Mouse (Mus musculus): ENCODE data around the gene Togaram2. TPM values are rescaled to one million over a fixed set of nuclear protein-coding genes. Genes with fewer than 3 reads are reported as not detected.

Gene Togaram2
- total RNA-seq, 2 experiments from 2014 or later = not detected

DNA sequence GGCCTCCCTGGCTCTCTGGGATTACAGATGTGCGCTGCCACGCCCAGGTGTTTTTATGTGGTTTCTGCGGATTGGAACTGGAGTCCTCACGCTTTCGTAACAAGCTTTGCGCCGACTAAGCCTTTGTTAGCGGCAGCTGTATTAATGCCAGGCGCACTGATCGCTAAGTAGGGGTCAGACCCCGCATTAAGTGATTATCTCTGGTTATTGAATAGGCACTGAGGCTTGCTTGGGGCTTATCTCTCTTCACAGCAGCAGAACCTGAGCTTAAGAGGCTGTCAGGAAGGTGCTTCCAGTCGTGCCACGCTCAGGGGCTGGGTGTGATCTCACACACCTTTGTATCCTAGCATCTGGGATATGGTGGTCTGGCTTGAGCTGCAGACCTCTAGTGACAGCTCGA lies 8.6 kb downstream of the Togaram2 start:
- ATAC-seq (replicated peaks; ENCODE audit: poor library complexity) = no peak

DNA sequence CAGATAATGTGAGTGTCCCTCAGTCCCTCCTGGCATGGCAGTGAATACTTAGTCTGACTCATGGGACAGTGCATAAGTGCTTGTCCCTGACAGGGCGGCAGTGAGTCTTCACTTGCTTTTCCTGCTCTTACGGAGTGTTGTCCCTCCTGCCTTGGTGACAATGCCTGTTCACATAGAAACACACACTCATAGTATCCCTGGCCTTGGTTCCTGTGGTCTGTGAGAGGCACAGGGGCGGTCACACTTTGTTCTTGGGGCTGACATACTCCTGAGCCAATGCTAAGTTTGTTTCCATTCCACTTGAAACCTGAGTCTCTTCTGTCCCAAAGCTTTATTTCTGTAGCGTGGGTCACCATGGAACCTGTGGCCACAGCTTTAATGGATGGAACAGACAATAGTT lies 9.3 kb downstream of the Togaram2 start:
- no peak for ATAC-seq (replicated peaks; ENCODE audit: poor library complexity)

DNA sequence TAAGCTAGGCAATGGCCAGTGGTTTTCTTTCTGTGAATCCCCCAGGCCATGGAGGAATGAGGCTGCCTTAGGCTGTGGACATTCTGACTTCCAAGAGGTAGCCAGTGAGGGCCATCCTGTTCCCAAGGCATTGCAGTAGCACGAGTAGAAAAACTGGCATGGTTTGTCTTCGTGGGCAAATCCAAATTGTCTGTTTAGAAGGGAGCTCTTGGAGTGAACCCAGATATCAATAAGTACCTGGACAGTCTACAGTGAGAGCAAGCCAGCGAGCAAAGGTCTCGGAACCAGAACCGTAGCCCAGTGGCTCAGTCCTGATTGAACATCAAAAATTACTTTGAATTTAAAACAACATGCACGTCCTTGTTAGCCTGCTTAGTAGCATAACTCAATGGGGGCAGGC lies 10.2 kb downstream of the Togaram2 start:
- ATAC-seq (replicated peaks; ENCODE audit: poor library complexity) = no peak

DNA sequence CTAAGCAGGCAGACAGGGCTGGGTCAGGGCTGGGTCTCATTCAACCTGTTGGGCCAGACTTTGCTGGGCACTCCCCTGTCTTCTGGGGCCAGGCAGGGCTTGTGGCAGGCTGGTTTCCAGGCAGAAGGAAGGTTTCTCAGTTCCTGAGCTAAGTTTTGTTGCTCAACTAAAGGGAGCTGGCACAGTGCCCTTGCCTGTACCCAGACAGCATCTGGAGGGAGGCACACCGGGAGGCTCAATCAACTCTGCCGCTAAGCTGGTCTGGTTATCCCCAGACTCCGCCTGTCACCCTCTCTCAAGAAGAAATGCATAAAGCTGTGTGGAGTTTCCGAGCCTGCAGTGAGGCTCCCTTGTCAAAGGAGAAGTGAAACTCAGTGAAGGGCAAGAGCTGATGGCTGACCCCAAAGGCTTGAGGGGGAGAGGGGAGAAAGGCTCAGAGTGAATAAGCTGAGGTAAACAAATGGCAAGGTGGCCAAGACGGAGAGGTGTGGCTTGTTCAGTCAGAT lies 11.1 kb downstream of the Togaram2 start:
- peak; percentile 91 for ATAC-seq (replicated peaks; ENCODE audit: poor library complexity)

DNA sequence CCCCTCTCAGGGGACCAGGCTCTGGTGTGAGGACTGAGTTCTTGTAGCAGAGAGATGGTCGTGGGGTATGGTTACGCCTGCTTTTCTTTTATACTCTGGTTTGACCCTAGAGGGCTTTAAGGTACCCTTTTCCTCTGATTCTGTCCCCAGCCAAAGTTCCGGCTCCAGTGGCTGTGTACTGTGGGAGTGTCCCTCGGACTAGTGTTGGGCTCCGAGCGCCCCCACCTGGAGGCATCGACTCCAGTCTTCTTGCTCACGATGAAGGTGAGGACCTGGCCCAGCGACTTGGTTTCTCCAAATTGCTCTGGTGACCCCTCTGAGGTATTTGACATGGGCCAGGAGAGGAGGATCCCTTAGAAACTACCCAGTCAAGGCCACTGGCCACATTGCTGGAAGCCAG lies 14.4 kb downstream of the Togaram2 start:
- ATAC-seq (replicated peaks; ENCODE audit: poor library complexity) = no peak

DNA sequence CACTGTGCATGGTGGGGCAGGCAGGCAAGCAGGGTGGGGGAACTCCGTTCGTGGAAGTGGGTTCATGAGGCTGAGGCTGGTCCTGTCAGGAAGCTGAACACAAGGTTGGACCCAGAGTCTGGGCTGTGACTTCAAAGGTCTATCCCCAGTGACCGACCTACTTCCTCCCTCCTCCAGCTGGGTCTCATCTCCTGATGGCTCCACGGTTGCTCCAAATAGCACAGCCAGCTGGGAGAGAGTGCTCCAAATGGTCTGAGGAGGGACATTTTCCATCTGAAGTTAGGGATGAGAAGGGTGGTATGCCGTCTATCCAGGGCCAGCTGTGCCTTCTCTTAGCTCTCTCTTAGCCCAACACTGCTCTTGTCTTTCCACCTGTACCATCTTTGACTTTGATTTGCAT lies 16.8 kb downstream of the Togaram2 start:
- ATAC-seq (replicated peaks; ENCODE audit: poor library complexity) = no peak

DNA sequence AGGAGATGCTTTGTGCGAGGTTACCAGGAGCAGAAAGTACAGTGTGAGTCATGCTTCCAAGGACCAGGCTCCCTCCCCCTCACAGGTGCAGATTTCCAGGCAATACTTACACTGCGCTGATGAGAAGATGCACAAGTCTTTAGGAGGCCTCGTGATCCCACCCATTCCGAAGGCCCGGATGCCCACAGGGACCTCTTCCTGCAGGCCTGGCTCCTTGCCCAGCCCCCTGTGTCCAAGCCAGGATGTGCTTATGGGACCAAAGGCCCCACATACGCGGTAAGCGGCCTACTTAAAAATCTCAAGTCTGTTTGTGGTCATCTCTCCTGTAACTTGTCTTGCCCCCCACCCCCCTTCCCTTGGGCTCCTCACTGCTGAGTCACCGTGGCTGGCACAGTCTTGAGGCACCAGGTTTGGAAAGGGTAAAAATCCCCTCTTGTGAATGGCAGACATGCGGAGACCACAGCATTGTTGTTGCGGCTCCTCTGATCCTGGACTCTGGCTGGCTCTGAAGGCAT lies 18.4 kb downstream of the Togaram2 start:
- peak; percentile 29; the same call in 1 of the 2 replicates for ATAC-seq (replicated peaks; ENCODE audit: poor library complexity)

DNA sequence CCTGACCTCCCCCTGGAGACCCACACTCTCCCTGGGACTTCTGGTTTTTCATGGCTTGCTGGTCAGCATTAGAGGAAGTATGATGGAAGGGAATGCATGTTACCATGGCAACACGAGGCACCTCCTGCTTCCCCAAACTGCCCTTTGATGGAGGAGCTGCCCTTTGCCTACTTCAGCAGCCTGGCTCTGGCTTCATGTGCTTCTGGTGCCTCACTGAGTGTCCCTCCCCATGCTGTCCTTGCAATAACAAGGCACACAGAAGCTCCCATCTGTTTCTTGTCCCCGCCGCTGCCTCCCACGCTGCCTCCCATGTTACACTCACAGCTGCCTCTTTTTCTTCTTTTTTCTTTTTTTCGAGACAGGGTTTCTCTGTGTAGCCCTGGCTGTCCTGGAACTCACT lies 20.3 kb downstream of the Togaram2 start:
- peak; percentile 62 for ATAC-seq (replicated peaks; ENCODE audit: poor library complexity)

DNA sequence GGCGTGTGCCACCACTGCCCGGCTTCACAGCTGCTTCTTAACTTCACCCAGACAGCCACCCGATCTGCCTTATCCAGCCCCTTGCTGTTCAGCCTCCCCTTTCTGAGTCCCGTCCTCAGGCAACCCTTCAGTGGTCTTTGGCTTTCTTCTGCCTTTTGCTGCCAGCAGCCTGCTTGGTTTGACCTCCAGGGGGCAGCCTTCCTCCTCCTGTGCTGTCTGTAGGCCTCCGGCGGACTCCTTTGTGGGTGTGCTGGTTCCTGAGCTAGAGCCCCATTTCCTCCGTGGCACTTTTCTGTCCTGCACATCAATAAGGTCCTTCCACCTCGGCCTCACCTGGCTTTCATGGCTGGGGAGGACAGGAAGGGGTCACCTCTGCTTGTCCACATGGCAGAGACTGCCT lies 20.7 kb downstream of the Togaram2 start:
- ATAC-seq (replicated peaks; ENCODE audit: poor library complexity) = peak; percentile 42; the same call in 1 of the 2 replicates

DNA sequence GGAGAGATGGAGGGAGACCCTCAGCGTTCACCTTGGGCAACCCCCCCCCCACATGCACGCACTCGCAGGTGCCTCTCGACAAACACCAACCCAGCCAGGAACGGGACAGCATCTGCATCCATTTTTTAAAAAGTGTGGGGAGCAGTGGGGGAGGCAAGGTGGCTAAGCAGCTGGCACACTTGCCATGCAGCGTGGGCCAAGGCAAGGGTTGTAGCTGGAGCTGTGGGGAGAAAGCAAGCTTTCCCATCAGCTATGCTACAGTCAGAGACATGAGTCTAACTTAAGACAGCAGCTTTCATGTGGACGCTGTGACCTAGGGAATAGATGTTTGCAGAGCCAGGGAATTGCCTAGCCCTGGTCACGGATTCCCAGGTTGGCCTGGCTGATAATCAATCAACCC lies 22.1 kb downstream of the Togaram2 start:
- no peak for ATAC-seq (replicated peaks; ENCODE audit: poor library complexity)

DNA sequence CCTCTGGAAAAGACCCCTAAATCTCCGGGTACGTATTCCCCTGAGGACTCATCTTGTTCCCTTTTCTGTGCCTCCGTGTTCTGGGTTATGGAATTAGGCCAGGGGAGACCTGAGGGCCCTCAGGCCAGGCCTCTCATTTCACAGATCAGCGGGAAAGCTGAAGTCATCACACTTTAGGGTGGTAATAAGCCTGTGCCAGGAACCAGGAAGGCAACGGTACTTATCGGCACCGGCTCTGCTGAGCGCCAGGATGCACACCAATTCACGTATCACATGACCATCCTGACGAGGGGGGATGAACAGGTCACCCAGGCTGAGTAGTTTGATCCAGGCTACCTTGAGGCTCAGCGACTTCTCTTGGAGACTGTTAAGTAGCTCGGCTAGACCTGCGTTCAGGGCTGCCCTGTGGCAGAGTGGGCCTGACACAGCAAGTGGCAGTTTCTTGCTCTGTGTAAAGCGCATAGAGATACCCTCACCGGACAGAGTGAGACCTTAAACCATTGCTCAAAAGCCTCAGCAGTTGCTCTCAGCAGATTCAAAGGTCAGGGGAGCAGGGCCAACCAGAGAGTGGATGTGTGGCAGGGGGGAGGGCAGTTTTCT lies 22.8 kb downstream of the Togaram2 start:
- no peak for ATAC-seq (replicated peaks; ENCODE audit: poor library complexity)

DNA sequence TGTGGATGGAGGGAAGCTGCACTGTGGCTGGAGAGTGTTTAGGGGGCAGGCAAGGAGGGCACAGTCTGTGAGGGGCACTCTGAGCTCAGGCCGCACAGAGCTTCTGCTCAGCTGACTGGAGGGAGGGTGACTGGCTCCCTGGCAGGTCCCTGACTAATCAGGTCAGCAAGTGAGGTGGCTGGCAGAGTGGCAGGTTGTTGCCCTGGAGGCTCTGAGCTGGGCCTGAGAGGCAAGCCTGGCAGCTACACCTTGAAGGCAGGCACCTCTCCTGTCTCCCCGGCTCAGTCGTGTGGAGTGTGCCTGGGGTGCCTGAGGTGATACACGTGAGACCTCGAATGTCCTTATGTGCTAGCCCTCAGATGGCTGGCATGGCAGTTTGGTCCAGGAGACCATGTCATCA lies 23.3 kb downstream of the Togaram2 start:
- no peak for ATAC-seq (replicated peaks; ENCODE audit: poor library complexity)

DNA sequence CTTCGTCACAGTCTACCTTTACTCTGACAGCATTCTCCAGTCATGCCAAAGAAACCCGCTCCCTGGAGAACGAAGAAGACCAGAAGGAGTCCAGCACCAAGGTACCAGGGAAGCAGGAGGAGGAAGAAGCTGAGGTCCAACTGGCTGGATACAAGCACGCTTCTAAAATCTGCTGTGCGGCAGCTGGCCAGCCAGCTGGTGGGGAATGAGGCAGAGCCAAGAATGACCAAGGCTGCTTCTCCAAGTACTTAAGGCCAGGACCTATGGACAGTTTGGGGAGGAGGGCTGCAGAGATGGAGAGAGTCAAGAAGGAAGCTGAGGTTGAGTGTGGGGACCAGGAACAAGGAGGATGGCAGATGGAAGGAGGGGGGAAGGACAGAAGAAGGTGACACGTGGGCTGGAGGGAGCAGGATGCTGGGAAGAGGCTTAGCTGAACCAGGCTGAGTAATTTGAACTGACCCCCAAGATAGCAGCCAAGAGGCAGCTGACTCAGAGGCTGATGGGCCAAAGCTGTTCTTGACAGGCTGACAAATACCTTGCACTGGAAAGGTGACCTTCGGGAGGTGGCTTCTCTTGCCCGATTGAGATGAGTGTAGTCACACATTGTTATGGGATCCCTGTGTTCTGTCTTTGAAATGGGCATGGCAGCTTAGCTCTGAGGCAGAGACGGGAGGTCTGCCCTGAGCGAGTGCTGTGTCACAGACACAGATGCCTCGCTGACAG lies 25.0 kb downstream of the Togaram2 start:
- no peak for ATAC-seq (replicated peaks; ENCODE audit: poor library complexity)

DNA sequence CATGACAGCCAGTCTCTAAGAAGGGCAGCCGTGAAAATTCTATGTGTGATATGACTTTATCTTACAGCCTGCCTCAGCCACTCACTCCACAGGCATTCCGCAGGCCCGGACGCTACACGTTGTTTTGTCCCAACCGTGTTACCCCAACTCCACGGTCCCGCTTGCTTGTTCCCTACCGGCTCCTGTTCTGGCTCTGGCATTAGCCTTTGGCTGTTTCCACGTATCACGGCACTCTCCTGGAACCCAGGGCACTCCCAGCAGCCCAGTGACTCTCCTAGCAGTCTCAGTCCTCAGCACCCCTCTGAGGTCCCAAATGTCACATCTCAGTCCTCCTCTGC lies 25.5 kb downstream of the Togaram2 start:
- ATAC-seq (replicated peaks; ENCODE audit: poor library complexity) = no peak

DNA sequence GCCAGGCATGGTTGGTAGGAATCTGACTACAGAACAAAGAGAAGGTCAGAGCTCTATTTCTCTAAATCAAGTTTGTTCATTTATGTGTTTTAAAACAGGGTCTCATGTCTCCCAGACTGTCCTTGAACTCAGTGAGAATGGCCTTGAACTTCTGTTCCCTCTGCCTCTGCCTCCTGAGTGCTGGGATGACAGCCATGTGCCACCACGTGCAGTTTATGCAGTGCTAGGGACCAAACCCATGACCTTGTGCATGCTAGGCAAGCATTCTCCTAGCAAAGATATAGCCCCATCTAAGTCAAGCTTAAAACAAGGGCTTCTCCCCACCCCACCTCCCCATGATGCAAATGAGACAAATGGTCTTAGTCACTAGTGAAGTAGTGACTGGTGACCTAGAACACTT lies 32.1 kb downstream of the Togaram2 start:
- ATAC-seq (replicated peaks; ENCODE audit: poor library complexity) = no peak

DNA sequence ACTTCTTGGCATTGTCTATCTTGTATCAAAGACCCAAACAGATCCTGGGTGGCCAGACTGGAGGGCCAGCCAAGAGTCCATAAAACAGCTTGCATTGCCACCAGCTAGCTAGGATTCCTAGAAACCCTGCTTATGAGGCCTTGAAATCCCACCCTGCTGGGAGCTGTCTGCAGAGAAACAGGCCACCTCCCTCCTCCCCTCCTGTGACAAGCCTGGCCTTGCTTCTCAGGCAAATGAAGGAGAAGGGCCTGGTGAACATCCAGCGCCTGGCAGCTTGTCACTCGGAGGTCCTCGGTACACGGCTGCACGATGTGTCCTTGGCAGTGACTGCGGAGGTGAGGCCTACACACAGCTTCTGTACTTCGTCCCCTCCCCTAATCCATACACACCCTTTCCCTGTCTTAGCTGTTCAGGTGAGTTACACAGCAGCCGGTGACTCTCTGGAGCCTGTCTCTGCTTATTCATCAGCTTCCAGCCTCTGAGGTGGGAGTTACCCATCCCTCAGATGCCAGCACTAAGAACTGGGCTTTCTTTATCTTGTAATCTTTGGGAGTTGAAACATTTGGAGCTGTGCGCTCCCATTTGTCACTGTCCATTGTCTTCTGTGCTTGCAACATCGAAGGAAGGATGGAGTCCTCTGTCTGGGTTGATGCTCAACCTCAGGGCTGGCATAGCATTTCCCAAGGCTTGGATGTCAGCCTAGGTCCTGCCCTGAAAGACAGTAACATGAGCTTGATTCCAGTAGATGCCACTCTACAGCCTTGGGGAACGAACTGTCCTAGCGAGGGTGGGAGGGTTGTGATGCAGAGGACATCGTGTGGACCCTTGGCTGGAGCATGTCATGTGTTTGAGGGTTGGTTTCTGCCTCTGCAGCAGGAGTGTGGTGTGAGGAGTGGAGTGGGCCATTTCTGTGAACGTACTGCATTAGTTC lies 32.8 kb downstream of the Togaram2 start:
- ATAC-seq (replicated peaks; ENCODE audit: poor library complexity) = no peak

DNA sequence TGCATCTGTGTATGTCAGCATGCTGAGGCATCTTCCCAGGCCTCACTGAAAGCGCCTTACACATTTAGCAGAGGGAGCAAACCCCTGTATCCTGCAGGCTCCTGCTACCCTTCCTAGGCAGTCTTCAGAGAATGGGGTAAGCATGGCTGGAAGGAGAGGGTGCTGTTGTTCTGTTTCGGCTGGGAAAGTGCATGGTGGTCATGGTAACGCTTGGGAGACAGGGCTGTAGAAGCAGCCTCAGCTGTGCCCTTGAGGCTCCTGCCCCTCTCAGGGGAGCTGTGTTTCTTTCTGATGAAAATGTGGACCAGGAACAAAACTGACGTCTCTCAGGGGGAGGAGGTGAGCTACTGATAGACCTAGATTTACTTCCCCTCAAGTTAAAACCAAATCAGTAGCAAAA lies 34.7 kb downstream of the Togaram2 start:
- no peak for ATAC-seq (replicated peaks; ENCODE audit: poor library complexity)

DNA sequence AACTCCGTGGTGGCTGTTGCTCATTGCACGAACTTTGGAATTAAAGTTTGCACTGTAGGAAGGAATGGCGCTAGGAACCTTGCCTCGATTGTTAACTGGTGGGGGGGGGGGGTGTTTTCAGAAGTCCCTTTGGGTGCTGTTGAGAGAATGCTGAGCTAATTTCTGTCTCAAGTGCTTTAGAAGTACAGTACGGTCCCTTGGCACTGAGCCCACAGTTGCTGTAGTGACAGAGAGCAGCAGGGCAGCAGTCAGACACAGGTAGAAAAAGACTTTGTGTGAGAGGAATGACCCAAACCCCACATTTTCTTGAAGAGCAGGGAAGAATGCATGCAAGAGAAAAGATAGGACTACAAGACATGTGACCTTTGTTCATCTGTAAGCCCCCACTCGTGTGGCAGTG lies 39.2 kb downstream of the Togaram2 start:
- no peak for ATAC-seq (replicated peaks; ENCODE audit: poor library complexity)

DNA sequence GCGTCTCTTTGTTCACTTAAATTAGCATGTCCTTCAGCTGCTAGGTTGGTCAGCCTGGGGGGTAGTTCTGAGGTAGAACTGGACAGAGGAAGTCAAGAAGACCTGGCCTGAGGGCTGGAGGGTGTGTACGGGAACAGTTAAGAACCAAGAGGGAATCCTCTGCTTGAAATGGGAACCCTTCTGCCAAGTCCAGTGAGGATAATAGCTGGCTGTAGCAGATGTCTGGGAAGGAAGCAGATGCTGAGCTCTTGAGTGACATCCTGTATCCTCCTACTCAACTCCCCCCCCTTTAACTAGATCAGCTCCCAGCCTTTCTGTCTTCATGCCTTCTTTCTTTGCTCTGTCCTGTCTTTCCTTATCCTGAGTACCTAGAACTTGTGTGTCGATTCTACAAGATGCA lies 42.0 kb downstream of the Togaram2 start:
- no peak for ATAC-seq (replicated peaks; ENCODE audit: poor library complexity)

DNA sequence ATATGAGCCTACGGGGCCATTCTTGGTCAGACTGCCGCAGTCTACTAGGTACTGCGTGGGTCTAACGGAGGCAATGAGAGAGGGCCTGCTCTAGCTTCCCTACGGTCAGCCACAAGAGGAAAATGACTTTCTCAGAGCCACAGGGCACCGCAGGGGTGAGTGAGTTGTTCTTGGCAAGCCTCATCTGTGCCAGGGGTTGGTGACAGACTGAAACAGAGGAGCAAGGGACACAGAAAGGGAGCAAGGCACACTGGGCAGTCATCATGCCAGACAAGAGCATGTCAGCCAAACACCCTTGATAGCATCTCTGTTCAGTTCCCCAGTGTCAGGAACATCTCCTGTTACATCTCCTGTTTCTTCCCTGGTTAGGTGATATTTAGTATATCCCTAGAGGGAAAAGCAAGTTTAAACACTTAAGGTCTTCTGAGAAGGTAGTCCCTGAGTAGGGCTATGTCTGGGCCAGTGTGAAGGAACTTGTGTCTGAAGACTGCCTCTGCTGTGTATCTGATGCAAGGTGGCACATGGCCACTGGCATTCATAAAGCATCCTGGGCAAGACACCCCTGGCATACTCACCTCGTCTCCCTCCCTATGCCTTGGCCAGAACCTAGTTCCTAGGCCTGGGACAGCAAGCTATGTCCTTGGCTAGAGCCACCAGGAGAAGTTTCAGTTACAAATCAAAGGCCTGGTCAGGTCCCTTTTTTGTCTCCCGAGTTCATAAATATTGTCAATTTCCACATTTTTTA lies 45.0 kb downstream of the Togaram2 start:
- no peak for ATAC-seq (replicated peaks; ENCODE audit: poor library complexity)

DNA sequence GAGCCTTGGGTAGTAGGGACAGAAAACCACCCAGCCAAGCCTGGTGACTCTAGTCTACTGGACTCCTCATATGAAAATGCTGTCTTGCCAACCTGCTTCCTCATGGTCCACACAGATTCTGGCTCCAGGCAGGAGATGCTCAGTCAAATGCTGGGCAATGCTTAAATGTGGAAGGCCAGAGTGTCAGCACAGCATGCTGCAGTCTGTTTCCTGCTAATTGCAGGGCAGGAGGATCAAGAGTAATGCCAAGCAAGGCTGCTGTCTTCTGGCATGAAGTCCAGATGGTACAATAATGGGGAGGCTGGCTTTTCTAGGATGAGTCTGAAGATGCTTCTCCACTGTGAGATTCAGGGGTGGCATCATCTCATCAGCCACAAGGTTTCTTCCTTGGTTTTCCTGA lies 47.4 kb downstream of the Togaram2 start:
- no peak for ATAC-seq (replicated peaks; ENCODE audit: poor library complexity)
